18 mouse cellular contexts compared by ENCODE assay signal in genomic region chr4:31583495-31583894, GRCm38 (mm10).
"Had no signal": no experiment of that assay in that cellular context is flagged by ENCODE, and none has a peak within 500 bp of the region (broad histone marks: within the 10 kb centered on the region; RNA-seq: fewer than 3 reads in every experiment).

No protein-coding gene starts in this region.

- H3K9ac ChIP-seq: lung, embryonic 14.5 days; midbrain, embryonic 12.5 days; neural tube, embryonic 13.5 days; neural tube, embryonic 15.5 days had no signal

- H3K4me3 ChIP-seq: midbrain, embryonic 10.5 days; midbrain, embryonic 12.5 days; myocyte; neural tube, embryonic 13.5 days; neural tube, embryonic 15.5 days had no signal

- H3K27ac ChIP-seq: midbrain, embryonic 10.5 days; midbrain, embryonic 12.5 days; neural tube, embryonic 13.5 days; neural tube, embryonic 15.5 days had no signal

- H3K27me3 ChIP-seq: midbrain, embryonic 12.5 days; neural tube, embryonic 13.5 days; neural tube, embryonic 15.5 days had no signal

- DNase-seq: lung, adult 18-20 months; lung, embryonic 14.5 days; lung, postnatal 10 days; lung, postnatal 4 days; midbrain, embryonic 14.5 days; retina, postnatal 1 day; right cerebral cortex, postnatal 25 days; right cerebral cortex, postnatal 4 days; spleen, adult 18-20 months; thymus, adult 18-20 months; thymus, postnatal 14 days; thymus, postnatal 36 days had no signal

- H3K36me3 ChIP-seq: midbrain, embryonic 10.5 days; midbrain, embryonic 12.5 days; neural tube, embryonic 13.5 days; neural tube, embryonic 15.5 days had no signal

- H3K9me3 ChIP-seq: midbrain, embryonic 10.5 days; midbrain, embryonic 12.5 days; neural tube, embryonic 13.5 days; neural tube, embryonic 15.5 days had no signal

- H3K4me1 ChIP-seq: midbrain, embryonic 10.5 days; midbrain, embryonic 12.5 days; neural tube, embryonic 13.5 days; neural tube, embryonic 15.5 days had no signal

- H3K4me2 ChIP-seq: lung, embryonic 14.5 days; midbrain, embryonic 12.5 days; neural tube, embryonic 13.5 days; neural tube, embryonic 15.5 days had no signal

- ATAC-seq: midbrain, embryonic 16.5 days had no signal
